Mouse (Mus musculus): ENCODE data around the gene Zfp952. TPM values are rescaled to one million over a fixed set of nuclear protein-coding genes. Genes with fewer than 3 reads are reported as not detected.

Zfp952 gene
- 24.9 and 25.0 TPM in 2 replicates for polyA plus RNA-seq (2014; fragmentation: Nextera tagmentation; extraction: Ambion mirVana)

GRCm38 (mm10) chr17:32992699-32993474, at the start of gene Zfp952:
Zfp952 (plus strand) TSS chr17:32993129.
- peak; percentile 99 for ATAC-seq (ENCODE audit: low read depth)
- peaks cover 7% of the 10 kb centered on the region; the same call in 1 of the 2 replicates for H3K4me1 ChIP-seq (ENCODE audit: control insufficient read depth, insufficient read depth, low read length)
- no peaks in the 10 kb centered on the region; the same call in 1 of the 2 replicates for H3K36me3 ChIP-seq (ENCODE audit: control insufficient read depth, insufficient read depth, low read length)
- H3K4me3 ChIP-seq (ENCODE audit: low read depth, low read length), result peak within 1 kb of the TSS; percentile 55
- WGBS, result 1% methylated on average over 21 of the region's 21 CpGs
- H3K4me2 ChIP-seq (ENCODE audit: low read depth, low read length), result peak within 1 kb of the TSS; percentile 72
- H3K27ac ChIP-seq (ENCODE audit: low read depth, low read length), result peak within 1 kb of the TSS; percentile 61
- no peaks in the 10 kb centered on the region for H3K27me3 ChIP-seq (ENCODE audit: control insufficient read depth, insufficient read depth, low read length)
- H3K9me3 ChIP-seq (ENCODE audit: control insufficient read depth, low read length), result no peaks in the 10 kb centered on the region
- peak within 1 kb of the TSS; percentile 78 for H3K9ac ChIP-seq (replicated peaks; ENCODE audit: low read depth, low read length)

DNA sequence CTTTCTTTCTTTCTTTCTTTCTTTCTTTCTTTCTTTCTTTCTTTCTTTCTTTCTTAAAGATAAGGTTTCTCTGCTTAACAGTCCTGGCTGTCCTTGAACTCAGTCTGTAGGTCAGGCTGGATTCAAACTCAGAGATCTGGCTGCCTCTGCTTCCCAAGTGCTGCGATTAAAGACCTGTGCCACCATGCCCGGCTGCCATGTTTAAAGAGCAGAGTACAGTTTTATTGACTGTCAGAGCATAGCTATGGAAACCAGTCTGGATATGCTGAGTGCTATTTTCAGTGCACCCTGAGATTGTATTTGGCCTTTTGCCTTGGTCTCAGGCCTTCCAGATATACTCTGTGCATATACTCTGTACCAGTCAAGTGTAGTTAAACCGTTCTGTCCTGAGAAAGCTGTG, 49.3 kb upstream of the Zfp952 start:
- Histone ChIP-seq H3K4me1 (ENCODE audit: control insufficient read depth, insufficient read depth, low read length) (no peaks in the 10 kb centered on the region), H3K27me3 (ENCODE audit: control insufficient read depth, insufficient read depth, low read length) (no peaks in the 10 kb centered on the region), H3K9ac (replicated peaks; ENCODE audit: low read depth, low read length) (no peak overlapping the region), H3K4me2 (ENCODE audit: low read depth, low read length) (no peak overlapping the region), H3K9me3 (ENCODE audit: control insufficient read depth, low read length) (no peaks in the 10 kb centered on the region), H3K36me3 (ENCODE audit: control insufficient read depth, insufficient read depth, low read length) (no peaks in the 10 kb centered on the region), H3K27ac (ENCODE audit: low read depth, low read length) (no peak overlapping the region), H3K4me3 (ENCODE audit: low read depth, low read length) (no peak overlapping the region)
- WGBS, result 89% methylated on average over 3 of the region's 3 CpGs
- no peak for ATAC-seq (ENCODE audit: low read depth)

DNA sequence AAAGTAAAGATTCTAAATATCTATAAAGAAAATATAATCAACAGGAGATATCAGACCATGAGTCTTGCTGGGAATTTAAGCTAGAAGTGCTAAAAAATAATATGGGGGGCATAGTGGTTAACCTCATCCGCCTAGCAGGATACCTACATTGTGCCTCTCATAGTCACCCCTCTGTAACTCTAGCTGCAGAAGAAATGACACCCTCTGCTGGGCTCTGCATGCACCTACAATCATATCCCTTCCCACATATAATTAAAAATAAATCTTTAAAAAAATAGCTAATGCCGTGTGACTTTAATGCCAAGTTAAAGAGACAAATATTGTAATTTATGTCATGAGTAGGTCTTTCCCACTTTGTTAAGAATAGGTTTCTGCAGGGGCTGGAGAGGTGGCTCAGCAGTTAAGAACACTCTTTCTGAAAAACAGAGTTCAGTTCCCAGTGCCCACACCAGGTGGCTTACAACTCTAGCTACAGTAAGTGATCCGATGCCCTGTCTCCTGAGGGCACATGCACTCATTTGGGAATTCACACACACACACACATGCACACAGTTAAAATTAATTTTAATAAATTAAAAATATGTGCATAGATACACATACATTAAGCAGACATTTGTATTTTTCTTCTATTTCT, 48.4 kb upstream of the Zfp952 start:
- Histone ChIP-seq H3K4me2 (ENCODE audit: low read depth, low read length) (no peak overlapping the region), H3K27ac (ENCODE audit: low read depth, low read length) (no peak overlapping the region), H3K9me3 (ENCODE audit: control insufficient read depth, low read length) (no peaks in the 10 kb centered on the region), H3K4me1 (ENCODE audit: control insufficient read depth, insufficient read depth, low read length) (no peaks in the 10 kb centered on the region), H3K27me3 (ENCODE audit: control insufficient read depth, insufficient read depth, low read length) (no peaks in the 10 kb centered on the region), H3K4me3 (ENCODE audit: low read depth, low read length) (no peak overlapping the region), H3K9ac (replicated peaks; ENCODE audit: low read depth, low read length) (no peak overlapping the region), H3K36me3 (ENCODE audit: control insufficient read depth, insufficient read depth, low read length) (no peaks in the 10 kb centered on the region)
- ATAC-seq (ENCODE audit: low read depth), result no peak
- WGBS, result 66% methylated on average over 3 of the region's 3 CpGs

GRCm38 (mm10) chr17:32946716-32947115, 46.2 kb upstream of the Zfp952 start:
- H3K36me3 ChIP-seq (ENCODE audit: control insufficient read depth, insufficient read depth, low read length), result no peaks in the 10 kb centered on the region
- peak overlapping the region; percentile 40 for H3K4me3 ChIP-seq (ENCODE audit: low read depth, low read length)
- peak overlapping the region; percentile 72 for H3K4me2 ChIP-seq (ENCODE audit: low read depth, low read length)
- H3K27ac ChIP-seq (ENCODE audit: low read depth, low read length), result peak overlapping the region; percentile 50; the same call in 1 of the 2 replicates
- no peaks in the 10 kb centered on the region for H3K4me1 ChIP-seq (ENCODE audit: control insufficient read depth, insufficient read depth, low read length)
- H3K27me3 ChIP-seq (ENCODE audit: control insufficient read depth, insufficient read depth, low read length), result no peaks in the 10 kb centered on the region
- peak overlapping the region; percentile 43 for H3K9ac ChIP-seq (replicated peaks; ENCODE audit: low read depth, low read length)
- WGBS, result 68% methylated on average over 9 of the region's 9 CpGs
- no peak for ATAC-seq (ENCODE audit: low read depth)
- H3K9me3 ChIP-seq (ENCODE audit: control insufficient read depth, low read length), result no peaks in the 10 kb centered on the region

- peak; percentile 96 for ATAC-seq (ENCODE audit: low read depth)
- H3K9ac ChIP-seq (replicated peaks; ENCODE audit: low read depth, low read length), result peak within 1 kb of the TSS; percentile 43
- H3K9me3 ChIP-seq (ENCODE audit: control insufficient read depth, low read length), result no peaks in the 10 kb centered on the region
- peak within 1 kb of the TSS; percentile 72 for H3K4me2 ChIP-seq (ENCODE audit: low read depth, low read length)
- WGBS, result 51% methylated on average over 12 of the region's 12 CpGs
- peak within 1 kb of the TSS; percentile 40 for H3K4me3 ChIP-seq (ENCODE audit: low read depth, low read length)
- H3K36me3 ChIP-seq (ENCODE audit: control insufficient read depth, insufficient read depth, low read length), result no peaks in the 10 kb centered on the region
- no peaks in the 10 kb centered on the region for H3K27me3 ChIP-seq (ENCODE audit: control insufficient read depth, insufficient read depth, low read length)
- peak within 1 kb of the TSS; percentile 50; the same call in 1 of the 2 replicates for H3K27ac ChIP-seq (ENCODE audit: low read depth, low read length)
- no peaks in the 10 kb centered on the region for H3K4me1 ChIP-seq (ENCODE audit: control insufficient read depth, insufficient read depth, low read length)
Observed at GRCm38 (mm10) chr17:32947215-32947914, 45.6 kb upstream of the Zfp952 start, which contains the start of gene Cyp4f13. Cyp4f13 (minus strand) TSS chr17:32947402.

GRCm38 (mm10) chr17:32950136-32950535, 42.8 kb upstream of the Zfp952 start:
- H3K27me3 ChIP-seq (ENCODE audit: control insufficient read depth, insufficient read depth, low read length), result no peaks in the 10 kb centered on the region
- no peaks in the 10 kb centered on the region for H3K36me3 ChIP-seq (ENCODE audit: control insufficient read depth, insufficient read depth, low read length)
- no peaks in the 10 kb centered on the region for H3K9me3 ChIP-seq (ENCODE audit: control insufficient read depth, low read length)
- WGBS, result 92% methylated on average over 3 of the region's 3 CpGs
- no peak for ATAC-seq (ENCODE audit: low read depth)
- no peaks in the 10 kb centered on the region for H3K4me1 ChIP-seq (ENCODE audit: control insufficient read depth, insufficient read depth, low read length)
- no peak overlapping the region for H3K27ac ChIP-seq (ENCODE audit: low read depth, low read length)
- H3K4me3 ChIP-seq (ENCODE audit: low read depth, low read length), result no peak overlapping the region
- no peak overlapping the region for H3K4me2 ChIP-seq (ENCODE audit: low read depth, low read length)
- H3K9ac ChIP-seq (replicated peaks; ENCODE audit: low read depth, low read length), result no peak overlapping the region

DNA sequence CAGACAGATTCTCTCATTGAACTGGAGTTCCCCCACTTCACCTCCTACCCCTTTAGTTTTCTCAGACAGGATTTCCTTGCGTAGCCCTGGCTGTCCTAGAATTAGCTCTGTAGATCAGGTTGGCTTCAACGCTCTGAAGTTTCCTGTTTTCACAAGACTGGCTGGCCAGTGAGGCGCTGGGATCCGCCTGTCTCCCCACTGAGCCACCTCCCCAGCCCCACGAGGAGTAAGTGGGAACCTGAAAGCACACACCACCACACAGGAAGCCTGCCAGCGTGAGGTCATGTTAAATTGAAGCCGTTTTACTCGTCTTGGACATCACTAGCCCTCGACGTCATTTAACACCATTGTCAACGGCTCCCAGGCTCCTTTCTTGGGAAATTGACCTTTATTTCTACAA, 41.9 kb upstream of the Zfp952 start:
- no peaks in the 10 kb centered on the region for H3K9me3 ChIP-seq (ENCODE audit: control insufficient read depth, low read length)
- H3K36me3 ChIP-seq (ENCODE audit: control insufficient read depth, insufficient read depth, low read length), result no peaks in the 10 kb centered on the region
- no peak for ATAC-seq (ENCODE audit: low read depth)
- no peak overlapping the region for H3K27ac ChIP-seq (ENCODE audit: low read depth, low read length)
- H3K4me1 ChIP-seq (ENCODE audit: control insufficient read depth, insufficient read depth, low read length), result no peaks in the 10 kb centered on the region
- H3K4me2 ChIP-seq (ENCODE audit: low read depth, low read length), result no peak overlapping the region
- H3K4me3 ChIP-seq (ENCODE audit: low read depth, low read length), result no peak overlapping the region
- 81% methylated on average over 11 of the region's 11 CpGs for WGBS
- H3K27me3 ChIP-seq (ENCODE audit: control insufficient read depth, insufficient read depth, low read length), result no peaks in the 10 kb centered on the region
- no peak overlapping the region for H3K9ac ChIP-seq (replicated peaks; ENCODE audit: low read depth, low read length)

GRCm38 (mm10) chr17:32951441-32951840, 41.5 kb upstream of the Zfp952 start:
- Histone ChIP-seq H3K4me3 (ENCODE audit: low read depth, low read length) (no peak overlapping the region), H3K9me3 (ENCODE audit: control insufficient read depth, low read length) (no peaks in the 10 kb centered on the region), H3K9ac (replicated peaks; ENCODE audit: low read depth, low read length) (no peak overlapping the region), H3K4me2 (ENCODE audit: low read depth, low read length) (no peak overlapping the region), H3K4me1 (ENCODE audit: control insufficient read depth, insufficient read depth, low read length) (no peaks in the 10 kb centered on the region), H3K36me3 (ENCODE audit: control insufficient read depth, insufficient read depth, low read length) (no peaks in the 10 kb centered on the region), H3K27me3 (ENCODE audit: control insufficient read depth, insufficient read depth, low read length) (no peaks in the 10 kb centered on the region), H3K27ac (ENCODE audit: low read depth, low read length) (no peak overlapping the region)
- WGBS, result 31% methylated on average over 16 of the region's 16 CpGs
- ATAC-seq (ENCODE audit: low read depth), result no peak
